Mouse (Mus musculus): ENCODE data around the gene Gm21870. TPM values are rescaled to one million over a fixed set of nuclear protein-coding genes. Genes with fewer than 3 reads are reported as not detected.
"Not testable (repeated sequence)": the region's sequence is repeated elsewhere in the genome, so short reads cannot be mapped to it uniquely, and the experiment has no call there.

The Gm21870 gene
- total RNA-seq (2015) (not detected in 2 replicates), total RNA-seq (2017) (not detected in 2 replicates)

DNA sequence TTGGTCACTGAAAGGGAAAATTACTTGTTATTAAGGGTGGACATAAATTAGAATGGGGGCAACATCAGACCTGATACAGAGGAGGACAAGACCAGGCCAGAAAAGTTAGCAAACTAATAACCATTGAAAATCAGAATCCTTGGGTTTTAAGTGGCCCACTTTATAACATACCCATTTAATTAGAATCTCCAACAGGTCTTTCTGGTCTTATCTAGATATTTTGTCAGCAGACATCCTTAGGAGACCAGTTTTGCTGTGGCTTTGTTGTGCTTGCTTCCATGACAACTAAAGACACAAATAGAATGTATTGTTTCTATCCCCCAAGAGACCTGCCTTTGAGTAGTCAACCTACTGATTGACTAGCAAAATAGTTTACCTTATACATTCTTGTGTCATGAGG lies at the start of gene Gm21870:
TSS of gene Gm21870 (minus strand) at position 101 of the 400 bp plus-strand sequence.
- ATAC-seq (replicated peaks; ENCODE audit: poor library complexity), result not testable (repeated sequence)

DNA sequence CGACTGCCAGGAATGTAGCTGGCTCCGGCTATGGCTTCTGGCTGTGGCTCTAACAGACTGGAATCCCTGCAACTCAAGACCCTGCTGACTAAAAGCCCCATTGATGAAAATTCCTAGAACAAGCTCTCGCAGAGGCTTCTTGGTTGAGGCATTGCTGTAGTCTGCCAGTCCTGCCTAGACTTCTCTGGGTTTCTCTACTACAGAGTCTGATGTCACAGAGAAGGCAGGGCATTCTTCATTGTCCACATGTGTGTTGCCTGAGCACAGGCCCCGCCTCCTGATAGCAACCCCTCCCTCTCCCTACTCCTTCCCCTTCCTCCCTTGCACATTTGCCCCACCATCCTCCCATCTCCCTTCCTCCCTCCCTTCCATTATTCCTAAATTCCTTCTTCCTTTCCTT lies 30.2 kb downstream of the Gm21870 start, which contains the start of gene Btbd35f6:
TSS of gene Btbd35f6 (minus strand) at position 101 of the 400 bp plus-strand sequence.
- ATAC-seq (replicated peaks; ENCODE audit: poor library complexity), result not testable (repeated sequence)

Other genes starting within 250 kb of the Gm21870 start
- not detected in 2 replicates for gene Btbd35f6, start 30.3 kb downstream of the Gm21870 start, total RNA-seq (2015)
- not detected in 2 replicates for gene Btbd35f6, start 30.3 kb downstream of the Gm21870 start, total RNA-seq (2017)
- not detected in 2 replicates for gene Btbd35f9, start 174.7 kb upstream of the Gm21870 start, total RNA-seq (2015)
- not detected in 2 replicates for gene Btbd35f9, start 174.7 kb upstream of the Gm21870 start, total RNA-seq (2017)